Mouse (Mus musculus) liver, embryonic 14.5 days (tissue): ENCODE results near the gene Snrk. TPM values are rescaled to one million over a fixed set of nuclear protein-coding genes. Genes with fewer than 3 reads are reported as not detected.

ENCODE experiments used
- ATAC-seq: fragments of 200-750 bp; cut with Nextera tagmentation; 2 replicates; pipeline ENCODE4 v1.8.0; 2017; ENCODE audit warnings: moderate number of reproducible peaks, mild to moderate bottlenecking, moderate library complexity; ENCODE audit not compliant: insufficient read depth
- DNase-seq, 3 experiments: peaks; one replicate each; pipeline ENCODE4 v3.0.0-alpha.2; 2012 to 2013; ENCODE audit warnings: low read depth in 3 of 3, low spot score in 3 of 3
- H3K27ac ChIP-seq: fragments of 300-500 bp; sonication (generic); 2 replicates; pipeline ENCODE4 v1.5.1; 2014; ENCODE audit warnings: moderate library complexity, mild to moderate bottlenecking, control low read depth, inconsistent platforms
- H3K27me3 ChIP-seq: fragments of 300-500 bp; sonication (generic); 2 replicates; pipeline ENCODE4 v1.6.1; 2014; ENCODE audit warnings: mild to moderate bottlenecking, low read length, moderate library complexity; ENCODE audit not compliant: control insufficient read depth, insufficient read depth
- H3K36me3 ChIP-seq: fragments of 300-500 bp; sonication (generic); replicated peaks from 2 replicates; pipeline ENCODE4 v1.6.1; 2014; ENCODE audit warnings: low read depth; ENCODE audit not compliant: control insufficient read depth, insufficient read depth
- H3K4me1 ChIP-seq, 2 experiments: fragments of 200-500 bp in 1 of 2; fragments of 300-500 bp in 1 of 2; sonication (generic) in 1 of 2; replicated peaks; 2 replicates each; pipeline ENCODE4 v1.6.1; 2012 to 2014; ENCODE audit warnings: antibody characterized with exemption in 1 of 2, inconsistent platforms in 1 of 2, low read length in 1 of 2; ENCODE audit not compliant: control insufficient read depth in 2 of 2, insufficient read depth in 2 of 2
- H3K4me2 ChIP-seq: fragments of 300-500 bp; sonication (generic); 2 replicates; pipeline ENCODE4 v1.6.1; 2014; ENCODE audit warnings: low read depth, mild to moderate bottlenecking, control low read depth, moderate library complexity
- H3K4me3 ChIP-seq, 2 experiments: fragments of 200-500 bp in 1 of 2; fragments of 300-500 bp in 1 of 2; sonication (generic) in 1 of 2; 2 replicates each; pipeline ENCODE4 v1.5.1; 2012 to 2014; ENCODE audit warnings: low read depth in 2 of 2, low read length in 2 of 2, mild to moderate bottlenecking in 2 of 2, control low read depth in 1 of 2, inconsistent platforms in 1 of 2, moderate library complexity in 1 of 2; ENCODE audit not compliant: insufficient read depth in 1 of 2
- H3K9ac ChIP-seq: fragments of 300-500 bp; sonication (generic); replicated peaks from 2 replicates; pipeline ENCODE4 v1.6.1; 2014; ENCODE audit warnings: mild to moderate bottlenecking, control low read depth, moderate library complexity
- H3K9me3 ChIP-seq: fragments of 300-500 bp; sonication (generic); 2 replicates; pipeline ENCODE4 v1.6.1; 2016; ENCODE audit warnings: low read length, mixed read lengths; ENCODE audit not compliant: control insufficient read depth
- CTCF ChIP-seq: IDR thresholded peaks from 2 replicates; pipeline ENCODE4 v1.5.1; 2016; ENCODE audit warnings: antibody characterized with exemption, low read depth, control low read depth
- EP300 ChIP-seq: IDR thresholded peaks from 2 replicates; pipeline ENCODE4 v1.6.1; 2016; ENCODE audit warnings: antibody characterized with exemption, low read depth
- WGBS: fragments of 180-500 bp; shearing (Covaris S2); extraction: QIAGEN DNeasy Blood & Tissue Kit; methylation state at CpG from one replicate; pipeline ENCODE4 v1.1.7; 2014; ENCODE audit not compliant: insufficient replicate concordance; 5-methylcytosine and 5-hydroxymethylcytosine counted together
- polyA plus RNA-seq, 2 experiments: library from polyadenylated mRNA; depleted of rRNA in 1 of 2; stranded (reverse) in 1 of 2; unstranded in 1 of 2; fragments of >200 nt; fragmentation: Nextera tagmentation in 1 of 2; extraction: Ambion mirVana in 1 of 2; gene quantifications; 2 replicates each; pipeline versions ENCODE4 v1.2.1 to v1.2.3; 2012 to 2014

Gene Snrk
- polyA plus RNA-seq, 2 experiments = 10.4 to 12.9 TPM

DNA sequence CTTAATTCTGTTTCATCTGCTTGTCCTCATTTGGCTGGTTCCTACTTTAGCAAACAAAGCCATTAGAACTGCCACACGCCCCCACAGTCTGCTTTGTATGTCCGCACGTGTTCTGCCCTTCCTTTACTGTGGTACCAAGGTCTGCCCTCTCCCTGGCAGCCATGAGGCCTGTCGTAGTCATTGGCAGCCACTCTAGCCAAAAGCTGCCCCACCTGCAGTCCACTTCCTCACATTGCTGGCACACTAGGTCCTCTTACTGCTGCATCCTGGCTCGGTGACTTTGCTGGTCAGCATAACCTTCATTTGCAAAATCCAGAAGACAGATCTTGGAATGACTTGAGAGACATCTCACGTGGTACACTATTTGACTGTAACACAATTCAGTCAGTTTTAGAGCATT, 52.8 kb downstream of the Snrk start:
- H3K4me1 ChIP-seq = 0 out of 4 replicates have a peak, but pooled peaks cover 0 to 2% of the 10 kb centered on the region in 2 experiments
- TF ChIP-seq CTCF (no peak), EP300 (no peak)
- no peak overlapping the region for H3K27ac ChIP-seq
- no peaks in the 10 kb centered on the region for H3K9me3 ChIP-seq
- no peak for ATAC-seq
- H3K36me3 ChIP-seq = peaks cover 5% of the 10 kb centered on the region
- H3K4me2 ChIP-seq = no peak overlapping the region
- no peaks in the 10 kb centered on the region for H3K27me3 ChIP-seq
- H3K9ac ChIP-seq = no peak overlapping the region
- no peak for DNase-seq
- no peak overlapping the region for H3K4me3 ChIP-seq
- WGBS = 75% methylated on average over 6 of the region's 6 CpGs

DNA sequence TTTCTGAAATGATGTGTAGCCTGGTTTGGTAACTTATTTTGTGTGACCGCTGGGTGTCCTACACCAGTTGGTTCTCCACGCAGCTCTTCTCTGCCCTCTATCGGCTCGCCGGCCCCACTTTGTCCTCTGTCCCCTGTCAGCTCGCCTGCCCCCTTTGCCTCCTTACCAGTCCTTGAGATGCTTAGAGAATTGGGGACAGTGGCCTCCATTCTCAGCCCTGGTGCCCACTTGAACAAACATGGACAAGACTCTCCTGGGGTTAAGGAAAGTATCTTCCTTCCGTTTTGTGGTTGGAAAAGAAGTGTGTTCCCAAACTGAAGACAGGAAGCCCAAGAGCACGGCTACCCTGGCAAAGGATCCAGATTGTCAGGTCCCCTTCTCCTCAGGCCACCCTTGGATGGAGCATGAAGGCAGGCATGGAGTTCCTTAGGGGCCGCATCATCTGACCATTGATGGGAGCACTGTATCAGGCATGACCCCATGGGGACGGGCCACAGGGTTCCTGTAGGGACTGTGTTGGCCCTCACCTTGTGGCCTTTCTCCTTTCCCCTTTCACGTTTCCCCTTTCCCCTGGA, 55.6 kb downstream of the Snrk start:
- no peak for ATAC-seq
- 77% methylated on average over 11 of the region's 11 CpGs for WGBS
- Histone ChIP-seq H3K9me3 (no peaks in the 10 kb centered on the region), H3K4me1 (0 out of 4 replicates have a peak, but pooled peaks cover 0 to 2% of the 10 kb centered on the region in 2 experiments), H3K36me3 (no peaks in the 10 kb centered on the region), H3K27me3 (no peaks in the 10 kb centered on the region), H3K4me3 (no peak overlapping the region), H3K27ac (no peak overlapping the region), H3K9ac (no peak overlapping the region), H3K4me2 (no peak overlapping the region)
- no peak for DNase-seq
- TF ChIP-seq EP300 (no peak), CTCF (no peak)

DNA sequence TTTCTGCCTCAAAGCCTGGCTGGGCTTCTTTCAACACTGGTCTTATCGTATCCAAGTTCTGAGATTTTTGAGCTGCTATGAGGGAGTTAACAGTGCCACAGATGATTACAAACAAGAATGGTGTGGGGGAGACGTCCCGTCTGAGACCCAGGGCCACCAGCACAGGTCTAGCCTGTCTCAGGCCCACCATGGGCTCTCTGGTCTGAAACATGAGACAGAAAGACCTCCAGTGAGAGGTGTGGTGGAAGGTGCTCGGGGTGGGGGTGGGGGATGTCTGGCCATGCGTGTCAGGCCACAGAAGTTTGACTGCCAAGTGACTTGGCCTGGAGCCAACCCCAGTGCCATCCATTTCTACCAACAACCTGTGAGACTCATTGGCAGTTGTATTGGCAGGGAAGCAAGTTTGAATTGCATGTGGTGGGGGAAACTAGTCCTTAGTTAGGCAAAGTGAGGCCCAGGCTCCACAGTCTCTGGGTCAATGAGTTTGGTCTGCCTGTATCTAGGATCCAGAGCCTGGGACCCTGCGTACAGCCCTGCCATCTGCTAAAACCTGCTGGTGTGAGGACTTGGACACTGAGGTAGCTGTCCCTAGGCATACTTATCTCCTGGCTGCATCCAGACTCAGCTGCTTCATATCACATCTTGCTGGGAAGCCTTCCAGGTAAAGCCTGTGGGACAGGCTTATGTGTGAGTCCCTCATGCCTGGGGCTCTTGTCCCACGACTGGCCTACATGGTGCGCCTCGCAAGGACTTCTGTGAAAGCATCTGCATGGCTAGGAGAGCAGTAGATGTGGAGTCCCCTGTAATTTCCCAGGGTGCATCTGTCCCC, 56.6 kb downstream of the Snrk start:
- Histone ChIP-seq H3K9me3 (no peaks in the 10 kb centered on the region), H3K36me3 (no peaks in the 10 kb centered on the region), H3K4me2 (no peak overlapping the region), H3K9ac (no peak overlapping the region), H3K27ac (no peak overlapping the region), H3K27me3 (no peaks in the 10 kb centered on the region), H3K4me1 (0 out of 4 replicates have a peak, but pooled peaks cover 0 to 2% of the 10 kb centered on the region in 2 experiments), H3K4me3 (no peak overlapping the region)
- no peak for DNase-seq
- no peak for ATAC-seq
- 73% methylated on average over 9 of the region's 9 CpGs for WGBS
- no peak for TF ChIP-seq EP300
- no peak for TF ChIP-seq CTCF

DNA sequence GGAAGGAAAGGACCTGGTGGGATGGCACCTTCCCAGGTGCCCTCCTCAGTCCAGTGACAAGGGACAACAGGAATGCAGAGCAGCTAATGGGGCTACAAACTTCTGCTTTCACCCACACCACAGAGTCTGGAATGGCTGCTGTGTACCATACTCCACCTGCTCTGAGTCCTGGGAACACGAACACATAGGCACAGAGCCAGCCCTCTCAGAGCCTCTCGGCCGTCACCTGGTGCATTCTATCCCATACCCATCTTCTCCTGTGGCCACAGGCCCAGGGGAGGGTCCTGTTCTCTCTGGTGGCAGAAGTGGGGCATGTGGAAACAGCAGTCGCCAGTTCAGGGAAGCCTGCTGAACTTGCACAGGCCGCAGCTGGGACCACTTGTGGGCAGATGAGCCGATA, 57.7 kb downstream of the Snrk start:
- DNase-seq = no peak
- H3K27me3 ChIP-seq = no peaks in the 10 kb centered on the region
- H3K4me2 ChIP-seq = no peak overlapping the region
- H3K9me3 ChIP-seq = no peaks in the 10 kb centered on the region
- H3K9ac ChIP-seq = no peak overlapping the region
- no peak for TF ChIP-seq EP300
- no peak for TF ChIP-seq CTCF
- H3K36me3 ChIP-seq = no peaks in the 10 kb centered on the region
- no peak for ATAC-seq
- WGBS = 56% methylated on average over 6 of the region's 6 CpGs
- no peak overlapping the region for H3K4me3 ChIP-seq
- 0 out of 4 replicates have a peak, but pooled peaks cover 0 to 2% of the 10 kb centered on the region in 2 experiments for H3K4me1 ChIP-seq
- no peak overlapping the region for H3K27ac ChIP-seq
